Mouse (Mus musculus) midbrain, embryonic 10.5 days (tissue): ENCODE results near the gene Gmppb. TPM values are rescaled to one million over a fixed set of nuclear protein-coding genes. Genes with fewer than 3 reads are reported as not detected.

Experiments used
- DNase-seq: peaks from one replicate; pipeline ENCODE4 v3.0.0-alpha.2; 2017; ENCODE audit warnings: low spot score
- H3K27ac ChIP-seq: fragments of 300-500 bp; sonication (generic); replicated peaks from 2 replicates; pipeline ENCODE4 v1.5.1; 2016; ENCODE audit warnings: mild to moderate bottlenecking
- H3K27me3 ChIP-seq: fragments of 300-500 bp; sonication (generic); 2 replicates; pipeline ENCODE4 v1.6.1; 2016; ENCODE audit warnings: low read depth, mild to moderate bottlenecking; ENCODE audit not compliant: poor library complexity, severe bottlenecking
- H3K36me3 ChIP-seq: fragments of 300-500 bp; sonication (generic); 2 replicates; pipeline ENCODE4 v1.6.1; 2016; ENCODE audit warnings: mild to moderate bottlenecking, moderate library complexity
- H3K4me1 ChIP-seq: fragments of 300-500 bp; sonication (generic); 2 replicates; pipeline ENCODE4 v1.6.1; 2016
- H3K4me3 ChIP-seq: fragments of 300-500 bp; sonication (generic); 2 replicates; pipeline ENCODE4 v1.5.1; 2016; ENCODE audit warnings: mild to moderate bottlenecking, moderate library complexity
- H3K9me3 ChIP-seq: fragments of 300-500 bp; sonication (generic); replicated peaks from 2 replicates; pipeline ENCODE4 v1.6.1; 2016; ENCODE audit warnings: mild to moderate bottlenecking
- WGBS: fragments of 180-500 bp; shearing (Covaris S2); methylation state at CpG from one replicate; pipeline ENCODE4 v1.1.7; 2016; 5-methylcytosine and 5-hydroxymethylcytosine counted together
- polyA plus RNA-seq: library from polyadenylated mRNA; unstranded; fragments of >200 nt; fragmentation: Nextera tagmentation; extraction: Ambion mirVana; gene quantifications from 2 replicates; pipeline ENCODE4 v1.2.1, GENCODE M21; 2016

Gene Gmppb
- polyA plus RNA-seq, 1 experiment from 2014 or later: 26.2 TPM

DNA sequence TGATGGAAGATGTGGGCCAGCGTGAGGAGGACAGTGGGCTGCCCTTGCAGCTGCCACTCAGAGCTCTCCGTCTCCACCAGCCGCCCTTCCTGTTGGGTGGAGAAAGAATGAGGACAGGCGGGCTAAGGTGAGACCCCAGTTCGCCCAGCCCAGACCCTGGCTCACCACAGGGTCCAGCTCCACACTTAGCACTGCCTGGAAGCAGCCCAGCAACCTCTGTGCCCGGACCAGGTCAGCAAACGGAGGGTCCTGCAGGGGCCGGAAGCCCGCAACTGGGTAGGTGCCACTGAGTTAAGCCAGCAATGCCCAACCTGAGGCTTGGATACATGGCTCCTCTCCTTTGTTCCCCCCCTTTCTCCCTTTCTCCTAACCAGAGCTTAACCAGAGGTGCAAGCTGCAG, 20.0 kb downstream of the Gmppb start:
- 89% methylated on average over 9 of the region's 9 CpGs for whole genome bisulfite sequencing
- H3K27ac ChIP-seq: no peak overlapping the region
- H3K4me1 ChIP-seq: peaks cover 19% of the 10 kb centered on the region
- no peak for DNase-seq
- no peaks in the 10 kb centered on the region for H3K27me3 ChIP-seq
- H3K9me3 ChIP-seq: no peaks in the 10 kb centered on the region
- H3K4me3 ChIP-seq: no peak overlapping the region
- peaks cover 59% of the 10 kb centered on the region for H3K36me3 ChIP-seq

DNA sequence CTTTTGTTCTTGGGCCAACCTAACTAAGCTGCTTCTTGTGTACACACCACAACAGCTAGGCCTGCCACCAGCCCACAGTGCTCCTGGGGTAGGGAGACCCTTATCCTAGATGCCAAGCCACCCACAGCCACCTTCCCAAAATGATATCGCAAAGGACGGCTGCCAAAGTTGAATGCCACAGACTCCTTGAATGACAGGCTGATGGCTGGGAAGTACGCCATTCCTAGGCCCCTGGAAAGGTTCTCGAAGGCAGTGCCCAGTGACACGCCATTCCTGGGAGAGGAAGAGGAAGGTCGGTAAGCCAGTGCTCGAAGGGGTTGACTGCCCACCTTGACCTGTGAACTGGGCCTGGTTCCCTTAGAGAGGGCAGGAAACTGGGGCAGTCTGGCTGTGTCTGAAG, 20.5 kb downstream of the Gmppb start:
- Histone ChIP-seq H3K4me3 (no peak overlapping the region), H3K27me3 (no peaks in the 10 kb centered on the region), H3K27ac (no peak overlapping the region), H3K9me3 (no peaks in the 10 kb centered on the region), H3K4me1 (peaks cover 19% of the 10 kb centered on the region), H3K36me3 (peaks cover 54% of the 10 kb centered on the region)
- no peak for DNase-seq
- 94% methylated on average over 7 of the region's 7 CpGs for WGBS

- Histone ChIP-seq H3K36me3 (peaks cover 36% of the 10 kb centered on the region), H3K27me3 (no peaks in the 10 kb centered on the region), H3K4me3 (no peak overlapping the region), H3K9me3 (no peaks in the 10 kb centered on the region), H3K4me1 (peaks cover 19% of the 10 kb centered on the region), H3K27ac (no peak overlapping the region)
- WGBS: 88% methylated on average over 4 of the region's 4 CpGs
- DNase-seq: no peak
These were observed 22.8 kb downstream of the Gmppb start for GRCm38 (mm10) chr9:108071801-108072200.

DNA sequence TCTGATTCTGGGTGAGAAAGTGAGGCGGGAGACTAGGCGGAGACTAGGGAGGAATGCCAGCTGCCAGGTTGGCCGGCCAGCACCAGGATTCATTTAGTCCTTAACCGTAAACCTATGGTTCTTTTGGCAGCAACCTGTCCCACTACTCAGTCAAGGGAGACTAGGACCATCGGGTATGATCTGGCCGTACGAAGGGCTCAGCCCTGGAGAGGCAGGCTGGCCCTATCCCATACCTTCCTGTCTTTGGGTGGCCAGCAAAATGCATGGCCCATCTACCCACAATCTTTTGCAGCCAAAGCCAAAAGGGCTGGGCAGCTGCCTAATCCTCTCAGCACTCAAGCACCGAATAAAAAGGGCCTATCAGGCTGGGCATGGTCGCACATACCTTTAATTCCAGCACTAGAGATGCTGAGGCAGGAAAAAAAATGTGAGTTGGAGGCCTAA, 23.5 kb downstream of the Gmppb start:
- Histone ChIP-seq H3K9me3 (no peaks in the 10 kb centered on the region), H3K4me1 (peaks cover 21% of the 10 kb centered on the region), H3K27me3 (no peaks in the 10 kb centered on the region), H3K4me3 (no peak overlapping the region), H3K36me3 (peaks cover 32% of the 10 kb centered on the region), H3K27ac (peak overlapping the region; percentile 59)
- whole genome bisulfite sequencing: 61% methylated on average over 9 of the region's 9 CpGs
- DNase-seq: no peak

DNA sequence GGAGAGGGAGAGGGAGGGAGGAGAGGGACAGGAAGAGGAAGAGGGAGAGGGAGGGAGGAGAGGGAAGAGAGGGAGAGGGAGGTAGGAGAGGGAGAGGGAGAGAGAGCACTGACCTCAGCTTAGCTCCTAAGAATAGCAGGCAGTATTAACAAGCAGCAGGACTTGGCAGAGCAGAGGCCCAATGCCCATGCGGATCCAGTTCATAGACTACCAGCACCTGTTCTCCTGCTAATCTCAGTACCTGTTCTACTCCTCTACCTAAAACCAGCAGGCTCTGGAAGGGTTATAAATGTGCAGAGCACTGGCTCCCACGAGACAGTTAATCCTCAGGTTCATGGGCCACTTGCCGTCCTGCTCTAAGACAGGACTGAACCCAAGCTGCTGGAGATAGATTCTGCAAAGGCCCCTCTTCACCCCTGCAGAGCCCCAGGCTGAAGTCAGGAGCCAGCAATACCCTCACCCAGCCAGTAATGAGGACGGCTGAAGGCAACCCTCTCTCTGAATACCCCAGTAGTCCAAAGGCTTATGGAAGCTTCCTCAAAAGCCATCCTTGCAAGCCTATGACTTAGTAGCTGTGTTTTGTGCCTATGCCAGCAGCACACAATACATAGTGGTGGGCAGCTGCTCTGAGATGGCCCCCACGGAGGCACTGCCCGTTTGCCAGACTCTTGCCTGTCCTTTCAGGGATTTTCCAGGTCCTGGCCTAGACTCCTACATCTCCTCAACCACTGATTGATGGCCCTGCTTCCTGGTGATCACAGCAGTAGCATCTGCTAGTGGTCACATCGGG, 24.3 kb downstream of the Gmppb start:
- Histone ChIP-seq H3K27ac (peak overlapping the region; percentile 52), H3K36me3 (peaks cover 32% of the 10 kb centered on the region), H3K4me3 (no peak overlapping the region), H3K27me3 (no peaks in the 10 kb centered on the region), H3K4me1 (peaks cover 30% of the 10 kb centered on the region), H3K9me3 (no peaks in the 10 kb centered on the region)
- no peak for DNase-seq
- 69% methylated on average over 7 of the region's 7 CpGs for WGBS

DNA sequence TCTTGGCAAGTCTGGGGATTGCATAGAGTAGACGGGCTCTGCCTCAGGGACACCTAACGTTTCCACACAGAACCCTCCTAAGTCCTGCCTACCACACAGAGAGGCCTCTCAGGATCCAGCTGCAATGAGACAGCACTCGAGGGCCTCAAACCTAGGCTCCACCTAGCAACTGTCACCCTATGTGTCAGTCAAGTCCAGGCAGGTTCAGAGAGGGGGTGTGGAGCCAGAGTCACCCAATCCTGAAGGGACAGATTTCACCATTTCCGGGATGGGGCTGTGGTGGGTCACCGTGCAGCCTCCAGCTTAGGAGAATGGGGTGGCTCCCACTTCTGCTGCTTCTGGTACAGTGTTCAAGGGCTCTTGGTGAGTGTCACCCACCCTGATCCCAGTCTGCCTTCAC, 31.1 kb downstream of the Gmppb start, which contains the start of gene Mst1:
Mst1 (plus strand) TSS at position 269 of the 400 bp plus-strand sequence.
- Histone ChIP-seq H3K4me3 (peak within 1 kb of the TSS; percentile 77), H3K4me1 (peaks cover 42% of the 10 kb centered on the region), H3K9me3 (no peaks in the 10 kb centered on the region), H3K36me3 (peaks cover 14% of the 10 kb centered on the region), H3K27ac (peak within 1 kb of the TSS; percentile 91), H3K27me3 (peaks cover 53% of the 10 kb centered on the region)
- no peak for DNase-seq
- 82% methylated on average over 5 of the region's 5 CpGs for WGBS

DNA sequence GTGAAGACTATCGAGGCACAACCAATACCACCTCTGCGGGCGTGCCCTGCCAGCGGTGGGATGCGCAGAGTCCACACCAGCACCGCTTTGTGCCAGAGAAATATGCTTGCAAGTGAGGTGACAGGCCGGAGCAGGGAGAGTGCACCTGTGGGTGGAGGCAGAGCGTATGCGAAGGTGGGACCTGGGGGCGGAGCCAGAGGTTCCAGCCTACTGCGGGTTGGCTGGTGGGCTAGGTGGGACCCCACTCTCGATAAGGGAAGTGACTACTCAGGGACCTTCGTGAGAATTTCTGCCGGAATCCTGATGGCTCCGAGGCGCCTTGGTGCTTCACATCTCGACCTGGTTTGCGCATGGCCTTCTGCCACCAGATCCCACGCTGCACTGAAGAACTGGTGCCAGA, 33.5 kb downstream of the Gmppb start:
- Histone ChIP-seq H3K36me3 (peaks cover 38% of the 10 kb centered on the region), H3K27me3 (peaks cover 53% of the 10 kb centered on the region), H3K27ac (no peak overlapping the region), H3K4me3 (peak overlapping the region; percentile 21), H3K4me1 (peaks cover 40% of the 10 kb centered on the region), H3K9me3 (no peaks in the 10 kb centered on the region)
- WGBS: 6% methylated on average over 19 of the region's 19 CpGs
- DNase-seq: no peak

DNA sequence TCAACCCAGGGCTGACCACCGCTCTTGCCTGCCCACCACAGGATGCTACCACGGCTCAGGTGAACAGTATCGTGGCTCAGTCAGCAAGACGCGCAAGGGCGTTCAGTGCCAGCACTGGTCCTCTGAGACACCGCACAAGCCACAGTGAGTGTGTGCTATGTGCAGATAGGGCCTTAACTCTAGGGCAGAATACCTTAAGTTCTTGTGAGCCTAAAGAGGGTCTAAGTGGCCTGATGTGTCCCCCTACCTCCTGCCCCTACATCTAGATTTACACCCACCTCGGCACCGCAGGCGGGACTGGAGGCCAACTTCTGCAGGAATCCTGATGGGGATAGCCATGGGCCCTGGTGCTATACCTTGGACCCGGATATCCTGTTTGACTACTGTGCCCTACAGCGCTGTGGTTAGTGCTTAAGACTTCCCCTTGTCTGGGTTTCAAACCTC, 34.0 kb downstream of the Gmppb start, which contains the start of gene Rnf123:
Rnf123 (minus strand) TSS at position 359 of the 444 bp plus-strand sequence.
- Histone ChIP-seq H3K27ac (no peak within 1 kb of the TSS), H3K27me3 (peaks cover 53% of the 10 kb centered on the region), H3K4me1 (peaks cover 35% of the 10 kb centered on the region), H3K4me3 (peak within 1 kb of the TSS; percentile 21), H3K36me3 (peaks cover 43% of the 10 kb centered on the region), H3K9me3 (no peaks in the 10 kb centered on the region)
- no peak for DNase-seq
- 36% methylated on average over 12 of the region's 12 CpGs for WGBS

DNA sequence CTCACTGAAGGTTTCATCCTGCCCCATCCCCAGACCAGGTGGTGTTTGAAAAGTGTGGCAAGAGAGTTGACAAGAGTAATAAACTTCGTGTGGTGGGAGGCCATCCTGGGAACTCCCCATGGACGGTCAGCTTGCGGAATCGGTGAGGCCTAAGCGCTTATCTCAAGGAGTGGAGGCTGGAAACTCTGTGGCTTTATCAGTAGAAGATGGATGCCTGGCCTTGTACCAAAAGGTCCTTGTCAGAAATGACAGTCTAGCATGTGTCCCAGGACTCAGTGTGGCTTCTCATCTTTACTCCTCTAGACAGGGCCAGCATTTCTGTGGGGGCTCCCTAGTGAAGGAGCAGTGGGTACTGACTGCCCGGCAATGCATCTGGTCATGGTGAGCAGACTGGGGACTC, 34.5 kb downstream of the Gmppb start:
- no peak for DNase-seq
- Histone ChIP-seq H3K36me3 (peaks cover 48% of the 10 kb centered on the region), H3K27ac (no peak overlapping the region), H3K27me3 (peaks cover 53% of the 10 kb centered on the region), H3K4me3 (no peak overlapping the region), H3K4me1 (peaks cover 29% of the 10 kb centered on the region), H3K9me3 (no peaks in the 10 kb centered on the region)
- 88% methylated on average over 6 of the region's 6 CpGs for whole genome bisulfite sequencing

- WGBS: 98% methylated on average over 4 of the region's 4 CpGs
- Histone ChIP-seq H3K36me3 (peaks cover 65% of the 10 kb centered on the region), H3K27ac (no peak overlapping the region)
These were observed 36.2 kb downstream of the Gmppb start for GRCm38 (mm10) chr9:108085261-108085660.

DNA sequence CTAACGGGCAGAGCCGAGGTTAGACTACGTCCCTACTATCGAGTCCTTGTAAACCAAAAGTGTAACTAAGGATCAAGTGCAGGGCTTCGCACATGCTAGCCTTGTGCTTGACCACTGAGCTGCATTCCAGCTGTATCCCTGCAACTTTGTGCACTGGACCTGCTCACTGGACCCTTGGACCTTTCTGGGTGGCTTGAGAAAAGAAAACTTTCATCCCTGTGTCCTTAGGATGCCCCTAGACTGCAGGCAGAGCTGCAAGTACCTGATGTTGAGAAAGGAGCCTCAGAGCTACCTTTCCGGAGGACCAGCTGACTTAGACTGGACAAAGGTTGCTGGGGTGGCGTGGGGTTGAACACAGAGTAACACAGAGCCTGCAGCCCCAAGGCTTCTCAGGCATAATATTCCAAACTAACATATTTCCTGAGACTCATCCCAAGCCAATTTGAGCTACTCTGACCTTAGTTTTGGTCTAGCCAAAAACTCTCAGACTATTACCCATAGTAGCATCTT, 41.6 kb downstream of the Gmppb start:
- H3K27ac ChIP-seq: no peak overlapping the region
- H3K27me3 ChIP-seq: no peaks in the 10 kb centered on the region
- peaks cover 32% of the 10 kb centered on the region for H3K4me1 ChIP-seq
- H3K9me3 ChIP-seq: no peaks in the 10 kb centered on the region
- H3K36me3 ChIP-seq: peaks cover 73% of the 10 kb centered on the region
- no peak for DNase-seq
- H3K4me3 ChIP-seq: no peak overlapping the region
- WGBS: 92% methylated on average over 7 of the region's 7 CpGs

More at GRCm38 (mm10) chr9:108085261-108085660, 36.2 kb downstream of the Gmppb start:
- Histone ChIP-seq H3K4me1 (peaks cover 19% of the 10 kb centered on the region), H3K4me3 (no peak overlapping the region), H3K9me3 (no peaks in the 10 kb centered on the region), H3K27me3 (peaks cover 48% of the 10 kb centered on the region)
- no peak for DNase-seq

- Histone ChIP-seq H3K9me3 (no peaks in the 10 kb centered on the region), H3K27ac (peak overlapping the region; percentile 87), H3K36me3 (peaks cover 44% of the 10 kb centered on the region), H3K4me1 (peaks cover 42% of the 10 kb centered on the region), H3K4me3 (peak overlapping the region; percentile 75), H3K27me3 (no peaks in the 10 kb centered on the region)
- WGBS: 72% methylated on average over 10 of the region's 10 CpGs
- DNase-seq: no peak
These were observed 44.5 kb downstream of the Gmppb start for GRCm38 (mm10) chr9:108093586-108093985.
